Mouse (Mus musculus) MEL-GATA-1-ER (cell line): ENCODE measurements around the gene Tmem30a.

Experiments
- DNase-seq: peaks from one replicate; pipeline ENCODE4 v3.0.0-alpha.2; 2012; ENCODE audit warnings: low read depth; ENCODE audit errors: extremely low read depth

Gene Tmem30a

DNA sequence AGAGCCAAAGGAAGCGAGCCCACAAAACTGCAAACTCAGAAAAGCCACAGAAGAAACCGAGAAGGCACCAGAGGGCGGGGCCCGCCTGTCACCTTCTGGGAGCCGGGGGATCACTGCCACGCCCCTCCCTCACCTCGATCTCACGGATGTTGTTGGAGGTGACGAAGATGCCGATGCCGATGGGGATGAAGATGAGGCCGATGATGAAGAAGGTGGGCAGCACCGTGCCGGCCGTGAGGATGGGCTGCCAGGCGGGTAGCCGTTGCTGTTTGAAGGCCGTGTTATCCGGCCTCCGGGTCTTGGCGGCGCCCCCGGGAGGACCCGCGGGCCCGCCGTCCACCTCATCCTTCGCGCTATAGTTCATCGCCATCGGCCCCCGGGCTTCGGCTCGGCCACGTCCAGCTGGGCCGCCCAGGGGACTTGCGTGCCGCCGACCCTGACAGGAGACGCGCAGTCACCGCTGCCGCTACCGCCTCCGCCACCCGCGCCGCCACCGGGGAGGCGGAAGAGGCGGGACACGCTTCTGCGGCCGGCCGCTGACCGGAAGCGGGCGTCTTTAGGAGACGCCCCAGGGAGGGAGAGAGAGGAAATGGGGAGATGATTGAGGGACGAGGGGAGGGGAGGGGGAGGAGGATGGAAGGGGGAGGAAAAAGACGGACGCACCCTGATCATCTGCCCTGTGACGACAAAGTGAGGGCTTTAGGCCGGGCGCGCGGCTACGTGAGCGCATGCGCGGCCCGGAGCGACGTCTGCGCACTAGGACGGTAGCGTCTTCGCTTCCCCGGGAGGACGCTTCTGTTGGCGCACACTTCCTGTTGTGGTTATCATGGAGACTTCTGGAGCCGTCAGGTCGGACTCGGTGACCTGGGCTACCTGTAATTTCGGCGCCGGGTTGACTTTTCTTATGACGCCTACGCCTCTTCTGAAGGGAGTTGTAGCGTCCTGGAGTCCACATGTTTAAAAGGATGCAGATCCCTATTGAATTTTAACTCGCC, at the start of gene Tmem30a:
Gene Tmem30a (minus strand): TSS at position 667 of the 995 bp plus-strand sequence.
- DNase-seq: peak; percentile 90

DNA sequence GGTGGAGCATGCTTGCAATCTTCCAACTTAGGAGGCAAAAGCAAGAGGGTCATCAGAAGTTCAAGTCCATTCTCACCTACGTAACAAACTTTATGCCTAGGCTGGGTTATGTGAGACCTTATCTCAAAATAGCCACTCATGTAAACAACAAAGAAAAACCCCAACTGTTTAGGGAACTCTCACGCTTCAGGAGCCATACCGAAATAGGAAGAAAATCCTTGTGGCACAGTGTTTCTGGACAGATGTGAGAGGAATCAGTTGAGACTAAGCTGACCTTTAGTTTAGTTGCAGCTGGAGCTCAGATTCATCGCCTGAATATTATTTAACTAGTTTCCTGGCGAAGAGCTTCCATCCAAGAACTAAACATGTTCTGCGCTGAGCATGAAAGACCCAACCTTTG, 49.3 kb upstream of the Tmem30a start:
- no peak for DNase-seq

DNA sequence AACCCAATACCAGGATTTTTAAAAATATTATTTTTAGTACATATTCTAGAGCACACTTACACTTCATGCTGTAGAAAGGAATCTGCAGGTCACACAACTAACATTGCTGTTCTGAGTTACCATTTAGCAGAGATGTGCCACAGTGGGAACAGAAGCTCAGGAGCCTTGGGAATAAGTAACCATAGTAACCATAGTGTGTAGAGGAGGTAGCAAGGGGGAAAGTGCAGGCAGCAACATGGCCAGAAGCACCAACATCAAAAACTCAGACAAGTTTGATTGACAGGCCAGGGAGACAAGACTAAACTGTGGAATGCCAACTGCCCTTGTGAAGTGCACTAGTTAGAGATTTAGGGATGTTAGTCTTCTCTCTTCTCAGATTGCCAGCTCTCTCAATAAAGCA, 48.7 kb upstream of the Tmem30a start:
- no peak for DNase-seq

DNA sequence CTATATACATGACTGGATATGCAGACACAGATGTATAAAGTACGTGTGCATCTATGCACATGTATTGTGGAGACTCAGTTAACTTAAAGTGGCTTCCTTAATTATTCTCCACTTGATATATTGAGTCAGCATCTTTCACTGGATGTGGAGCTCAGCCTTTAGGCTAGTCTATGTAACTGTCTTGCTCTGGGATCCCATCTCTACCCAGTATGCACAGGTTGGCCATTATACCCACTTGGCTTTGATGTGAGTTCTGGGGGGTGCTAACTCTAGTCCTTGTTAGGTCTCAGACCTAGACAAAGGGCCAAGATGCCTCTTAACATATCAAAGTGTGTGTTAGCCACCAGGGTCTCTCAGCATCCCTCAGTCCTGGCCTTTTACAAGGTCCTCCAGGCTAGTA, 38.0 kb upstream of the Tmem30a start:
- no peak for DNase-seq

DNA sequence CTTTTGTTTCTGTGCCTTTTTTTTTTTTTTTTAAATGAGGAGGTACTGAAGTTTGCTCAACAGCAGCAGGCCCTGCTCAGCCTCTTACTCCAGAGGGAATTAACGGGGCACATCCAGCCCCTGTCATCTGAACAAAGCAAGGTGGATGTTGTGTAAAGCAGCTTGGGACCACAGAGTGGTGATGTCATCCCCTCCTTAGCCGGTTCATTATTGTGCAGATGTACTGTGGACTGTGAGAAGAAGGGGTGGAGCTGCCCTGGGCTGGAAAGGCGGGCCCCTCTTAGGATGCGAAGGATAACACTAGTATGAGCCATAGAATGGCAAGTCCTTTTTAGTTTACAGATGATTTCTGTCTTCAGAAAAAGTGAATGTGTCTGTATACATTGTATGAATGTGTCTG, 37.6 kb upstream of the Tmem30a start:
- no peak for DNase-seq

DNA sequence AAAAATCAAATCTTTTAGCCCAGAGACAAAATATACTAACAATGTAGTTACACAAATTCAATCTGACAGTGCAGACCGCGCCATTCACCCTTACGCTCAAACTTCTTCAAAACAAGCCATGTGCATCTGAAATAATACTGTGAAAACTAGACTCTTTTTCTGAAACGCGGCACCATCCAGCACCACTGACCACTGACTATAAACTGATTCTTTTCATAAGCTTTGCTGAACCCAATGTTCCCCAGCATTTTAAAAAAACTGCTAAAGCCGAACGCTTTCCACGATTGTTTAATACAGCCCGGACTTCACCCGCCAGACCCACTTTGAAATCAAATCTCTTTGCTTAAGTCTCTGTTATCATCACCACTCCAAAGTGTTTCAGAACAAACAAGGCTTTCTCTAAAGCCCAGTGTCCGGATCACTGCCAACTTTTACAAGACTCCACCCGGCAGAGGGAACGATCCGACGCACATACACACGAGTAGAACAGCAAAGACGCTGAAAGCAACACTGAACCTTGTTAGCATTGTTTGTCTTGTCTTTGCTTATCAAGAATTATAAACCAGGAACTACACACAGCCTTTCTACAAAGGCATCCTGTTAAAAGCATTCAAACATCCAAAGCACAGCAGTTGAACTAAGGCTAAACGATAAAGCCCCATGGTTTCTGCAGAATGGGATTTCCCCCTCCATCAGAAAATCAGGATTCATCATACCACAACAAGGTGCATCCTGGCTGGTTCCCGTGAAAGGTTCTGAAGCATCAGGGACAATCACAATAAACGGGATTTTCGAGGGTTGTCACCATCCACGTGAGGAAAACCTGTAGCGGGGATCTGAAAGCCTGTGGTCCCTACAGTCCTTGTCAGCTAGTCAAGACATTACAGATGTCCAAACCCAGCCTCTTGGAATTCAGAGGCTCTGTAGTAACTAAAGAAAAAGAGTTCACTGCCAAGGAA, 36.8 kb upstream of the Tmem30a start:
- DNase-seq: no peak

DNA sequence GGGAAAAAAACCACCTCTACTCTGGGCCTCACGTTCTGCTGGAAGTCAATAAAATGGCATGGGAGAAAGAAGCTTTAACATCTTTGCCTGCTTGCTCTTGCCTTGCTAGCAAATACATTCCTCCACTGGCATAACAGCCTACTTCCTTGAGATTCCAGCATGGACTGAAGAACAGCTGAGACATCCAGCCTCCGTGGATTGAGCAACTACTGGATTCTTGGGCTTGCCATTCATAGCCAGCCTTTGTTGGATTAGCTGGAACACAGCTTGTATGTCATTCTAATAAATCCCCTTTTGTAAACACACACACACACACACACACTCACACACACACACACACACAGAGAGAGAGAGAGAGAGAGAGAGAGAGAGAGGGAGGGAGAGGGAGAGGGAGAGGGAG, 33.8 kb upstream of the Tmem30a start:
- no peak for DNase-seq

DNA sequence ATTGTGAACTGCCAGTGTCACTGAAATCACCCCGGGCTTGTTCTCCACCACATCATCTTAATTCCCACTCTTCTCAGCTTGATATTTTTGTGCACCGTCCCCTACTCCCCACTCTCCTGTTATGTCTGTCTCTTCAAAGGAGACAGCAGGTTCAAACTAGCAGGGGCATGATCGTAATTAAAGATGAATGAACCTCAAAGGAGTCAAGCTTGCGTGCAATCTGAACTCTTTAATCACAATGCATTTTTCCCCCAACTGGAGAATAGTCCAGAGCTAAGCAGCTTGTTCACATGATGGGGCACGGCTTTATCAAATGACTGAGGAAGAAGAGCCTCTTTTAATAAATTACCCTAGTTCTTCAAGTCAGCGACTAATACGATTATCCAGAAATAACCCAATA, 32.2 kb upstream of the Tmem30a start:
- no peak for DNase-seq

DNA sequence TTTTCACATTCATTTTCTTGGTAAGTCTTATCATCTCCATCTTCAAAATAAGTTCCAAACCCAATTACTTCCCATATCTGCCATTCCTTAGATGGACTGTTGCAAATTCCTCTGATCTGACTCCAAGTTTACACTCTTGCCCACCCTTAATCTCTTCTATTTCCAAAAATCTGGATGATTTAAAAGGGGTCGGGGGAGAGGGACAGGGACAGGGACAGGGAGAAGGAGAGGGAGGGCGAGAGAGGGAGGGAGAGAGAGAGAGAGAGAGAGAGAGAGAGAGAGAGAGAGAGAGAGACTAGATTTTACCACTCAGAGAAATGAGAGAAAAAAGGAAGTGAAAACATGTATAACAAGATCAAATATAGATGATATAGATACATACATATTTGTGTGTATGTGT, 30.5 kb upstream of the Tmem30a start:
- DNase-seq: no peak

DNA sequence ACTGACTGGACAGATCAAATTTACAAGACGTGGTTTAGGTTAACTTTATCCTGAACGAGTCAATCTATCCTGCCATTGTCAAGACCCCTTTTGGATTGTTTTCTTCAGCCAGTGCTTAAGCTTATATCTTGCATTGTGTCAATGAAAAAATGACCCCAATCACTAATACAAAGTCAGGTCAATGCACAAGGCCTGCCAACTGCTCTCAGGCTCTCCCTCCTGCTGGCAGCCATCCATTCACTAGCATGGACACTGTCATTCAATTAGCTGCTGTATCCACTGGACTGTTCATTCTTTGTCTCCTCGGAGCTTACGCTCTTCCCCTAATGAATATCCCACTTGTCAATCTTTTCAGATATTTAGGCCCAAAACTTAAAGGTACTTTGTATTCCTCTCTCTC, 30.1 kb upstream of the Tmem30a start:
- no peak for DNase-seq

DNA sequence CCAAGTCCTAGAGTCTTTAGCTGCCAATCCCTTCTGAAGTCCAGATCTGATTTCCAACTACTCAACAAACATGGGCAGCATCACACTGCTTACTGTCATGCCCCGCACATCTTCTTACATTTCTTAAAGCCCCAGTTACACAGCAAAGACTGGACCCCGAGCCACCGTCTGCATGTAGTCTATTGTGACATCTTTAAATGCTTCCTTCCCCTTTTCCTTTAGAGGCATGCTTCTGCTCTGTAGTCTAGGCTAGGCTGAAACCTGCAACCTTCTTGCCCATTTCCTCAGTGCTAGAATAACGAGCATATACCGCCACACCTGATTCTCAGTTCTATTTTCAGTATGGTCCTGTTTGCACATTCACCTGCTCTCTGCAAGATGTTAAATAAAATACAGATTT, 23.2 kb upstream of the Tmem30a start:
- DNase-seq: no peak

DNA sequence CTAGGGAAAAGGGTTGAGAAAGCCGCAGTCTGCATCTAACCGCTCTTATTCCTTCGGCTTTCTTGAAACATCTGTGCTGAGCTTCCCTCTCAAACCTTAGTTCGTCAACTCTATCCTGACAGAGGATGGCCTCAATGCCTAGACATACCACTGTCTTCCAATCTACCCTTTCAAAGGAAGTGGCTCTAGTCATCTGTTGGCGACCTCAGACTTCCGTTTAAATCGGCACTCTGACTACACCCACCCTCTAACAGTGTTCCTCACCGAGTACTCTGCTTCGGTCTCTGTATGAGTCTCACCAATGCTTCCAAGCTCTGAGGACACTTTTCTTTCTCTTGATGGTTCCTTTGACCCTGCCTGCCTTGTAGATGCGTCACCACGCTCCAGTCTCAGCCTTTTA, 22.7 kb upstream of the Tmem30a start:
- DNase-seq: no peak

DNA sequence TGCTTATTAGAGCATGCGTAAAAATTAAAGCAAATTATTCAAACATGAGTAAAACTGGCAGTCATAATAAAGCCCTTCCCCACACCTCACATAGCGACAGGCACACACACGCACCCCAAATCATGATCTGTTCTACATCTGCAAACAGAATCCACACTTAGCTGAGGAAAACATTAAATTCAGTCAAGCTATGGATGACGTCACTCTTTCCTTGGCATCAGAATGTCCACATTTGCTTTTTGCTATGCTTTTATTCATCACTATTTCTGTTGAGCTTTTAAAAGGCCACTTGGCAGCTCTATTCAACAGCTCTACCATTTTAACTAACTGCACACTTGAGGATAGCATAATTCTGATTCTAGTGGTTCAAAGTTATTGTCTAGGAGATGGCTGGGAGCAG, 21.3 kb upstream of the Tmem30a start:
- no peak for DNase-seq

DNA sequence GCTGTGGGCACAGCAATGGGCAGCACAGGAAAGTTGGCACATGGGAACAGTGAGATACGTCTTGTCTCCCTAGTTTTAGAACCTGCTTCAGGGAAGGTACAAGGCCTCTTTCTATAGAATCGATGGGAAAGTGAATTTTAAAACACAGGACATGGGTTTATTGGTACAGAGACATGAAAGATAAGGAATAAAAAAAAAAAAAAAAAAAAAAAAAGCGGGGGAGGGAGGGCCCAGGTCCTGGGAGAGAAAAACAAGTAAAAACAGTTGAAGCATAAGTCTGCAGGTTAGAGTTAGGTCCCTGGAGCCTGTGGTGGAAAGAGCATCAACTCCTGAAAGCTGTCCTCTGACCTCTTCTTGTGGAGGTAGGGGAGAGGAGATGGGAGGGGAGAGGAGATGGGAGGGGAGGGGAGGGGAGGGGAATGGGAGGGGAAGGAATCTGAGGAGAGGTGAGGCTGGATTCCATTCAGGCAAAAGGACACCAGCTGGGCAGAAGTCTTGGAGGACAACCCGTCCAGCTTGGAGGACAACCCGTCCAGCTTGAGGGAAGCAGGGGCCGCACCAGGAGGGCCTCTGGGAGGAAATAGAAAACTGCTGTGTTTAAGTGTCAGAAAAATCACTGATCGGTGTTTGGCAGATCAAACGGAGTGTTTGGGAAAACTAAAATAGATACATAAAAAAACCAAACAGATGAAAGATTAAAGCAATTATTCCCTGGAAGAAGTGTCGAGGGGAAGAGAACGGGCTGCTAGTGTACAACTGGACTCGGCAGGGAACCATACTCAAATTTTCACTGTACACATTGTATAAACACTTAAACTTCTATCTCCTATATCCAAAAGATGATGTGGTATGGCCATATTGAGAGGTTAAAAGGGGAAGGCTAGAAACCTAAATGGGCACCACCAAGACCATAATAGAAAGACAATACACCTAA, 17.9 kb upstream of the Tmem30a start:
- no peak for DNase-seq

DNA sequence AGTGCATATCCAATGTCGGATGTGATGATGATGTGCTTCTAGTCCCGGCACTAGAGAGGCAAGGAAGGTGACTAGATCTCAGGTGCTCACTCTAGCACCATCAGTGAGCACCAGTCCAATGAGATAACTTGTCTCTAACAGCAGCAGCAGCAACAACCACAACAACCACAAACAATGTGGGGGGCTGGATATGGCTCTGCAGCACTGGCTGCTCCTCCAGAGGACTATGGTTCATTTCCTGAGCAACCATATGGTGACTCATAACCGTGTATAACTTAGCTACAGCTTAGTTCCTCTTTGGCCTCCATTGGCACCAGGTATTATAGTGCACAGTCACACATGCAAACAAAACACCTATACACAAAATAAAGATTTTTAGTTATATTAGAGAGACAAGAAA, 17.2 kb upstream of the Tmem30a start:
- DNase-seq: peak; percentile 88

DNA sequence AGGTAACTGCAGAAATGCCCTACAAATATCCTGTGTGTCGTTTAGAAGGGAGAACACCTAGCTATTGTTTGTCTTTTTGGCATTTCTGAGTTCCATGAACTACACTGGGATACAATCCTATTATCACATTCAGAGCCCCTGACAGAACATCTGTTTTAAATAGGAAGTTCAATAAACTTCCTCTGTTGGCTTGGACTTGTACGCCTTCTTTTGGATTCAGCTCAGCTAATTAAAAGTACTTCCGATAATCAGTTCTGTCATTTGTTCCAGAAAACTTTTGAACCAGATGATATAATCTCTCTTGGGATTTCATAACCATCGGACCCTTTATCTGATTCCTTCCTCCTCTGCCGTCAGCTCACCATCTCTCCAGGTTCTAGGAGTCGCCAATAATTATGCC, 16.1 kb upstream of the Tmem30a start:
- DNase-seq: no peak

DNA sequence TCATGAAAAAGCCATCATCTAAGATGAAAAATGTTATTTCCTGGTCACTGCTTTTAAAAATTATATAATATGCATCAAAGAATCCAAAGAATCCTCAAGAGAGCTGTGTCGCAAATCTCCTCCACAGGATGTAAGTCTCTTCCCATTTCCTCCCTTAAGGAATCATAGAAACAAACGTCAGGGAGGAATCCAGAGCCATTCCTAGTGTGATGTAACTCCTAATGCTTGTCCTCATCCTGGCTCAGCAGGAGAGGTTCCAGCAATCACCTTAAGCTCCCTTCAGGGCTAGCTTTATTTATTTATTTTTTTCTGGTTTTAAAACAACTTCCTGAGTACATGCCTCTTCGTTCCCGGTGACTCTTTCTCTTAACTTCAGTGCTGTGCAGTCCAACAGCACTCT, 13.9 kb upstream of the Tmem30a start:
- no peak for DNase-seq

DNA sequence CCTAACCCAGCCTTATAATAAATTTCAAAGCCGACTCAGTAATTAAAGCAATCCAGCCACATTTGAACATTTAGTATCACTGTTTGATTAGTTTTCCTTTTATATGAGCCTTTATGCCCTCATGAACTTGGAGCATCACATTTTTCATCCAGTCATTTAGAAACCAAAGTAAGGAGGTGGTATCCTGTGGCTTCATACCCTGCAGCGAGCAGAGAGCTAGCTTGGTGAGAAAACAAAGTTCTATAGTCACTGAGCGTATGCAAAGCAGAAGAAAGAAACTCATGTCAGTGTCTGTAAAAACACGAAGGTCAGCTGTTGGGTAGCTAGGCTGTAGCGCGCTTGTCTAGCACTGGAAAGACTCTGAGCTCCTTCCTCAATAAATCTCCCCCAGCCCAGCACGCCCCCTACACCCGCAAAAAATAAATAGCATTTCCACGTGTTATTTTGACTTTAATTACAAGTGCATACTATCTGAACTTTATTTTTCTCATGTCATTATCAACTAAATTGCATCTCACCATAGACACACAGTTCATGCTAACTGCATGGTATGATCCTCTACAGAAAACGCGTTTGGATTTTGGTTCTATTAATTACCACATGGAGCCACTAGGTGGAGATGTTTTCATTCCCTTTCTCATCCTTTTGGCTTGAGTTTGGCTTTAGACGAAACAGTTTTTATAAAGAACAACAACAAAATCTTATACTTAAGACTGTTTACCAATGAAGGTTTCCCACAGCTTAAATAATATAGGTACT, 13.2 kb upstream of the Tmem30a start:
- DNase-seq: peak; percentile 44

DNA sequence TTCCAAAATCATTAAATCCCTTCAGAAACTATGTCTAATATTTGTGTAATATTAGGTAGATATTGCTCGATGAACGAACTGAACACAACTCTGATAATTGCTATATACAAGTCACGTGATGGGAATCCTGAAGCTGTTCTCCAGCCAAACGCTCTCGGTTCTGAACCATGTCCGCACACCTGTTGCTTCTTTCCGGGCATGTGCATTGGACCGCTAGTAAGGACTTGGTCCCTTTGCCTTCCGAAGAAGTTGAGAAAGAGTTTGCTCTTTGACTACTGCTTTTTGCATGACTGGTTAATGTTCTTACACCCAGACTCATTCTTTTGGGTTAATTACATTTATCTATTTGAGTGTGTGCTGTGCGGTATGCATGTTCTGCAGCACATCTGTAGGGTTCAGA, 12.1 kb upstream of the Tmem30a start:
- no peak for DNase-seq

DNA sequence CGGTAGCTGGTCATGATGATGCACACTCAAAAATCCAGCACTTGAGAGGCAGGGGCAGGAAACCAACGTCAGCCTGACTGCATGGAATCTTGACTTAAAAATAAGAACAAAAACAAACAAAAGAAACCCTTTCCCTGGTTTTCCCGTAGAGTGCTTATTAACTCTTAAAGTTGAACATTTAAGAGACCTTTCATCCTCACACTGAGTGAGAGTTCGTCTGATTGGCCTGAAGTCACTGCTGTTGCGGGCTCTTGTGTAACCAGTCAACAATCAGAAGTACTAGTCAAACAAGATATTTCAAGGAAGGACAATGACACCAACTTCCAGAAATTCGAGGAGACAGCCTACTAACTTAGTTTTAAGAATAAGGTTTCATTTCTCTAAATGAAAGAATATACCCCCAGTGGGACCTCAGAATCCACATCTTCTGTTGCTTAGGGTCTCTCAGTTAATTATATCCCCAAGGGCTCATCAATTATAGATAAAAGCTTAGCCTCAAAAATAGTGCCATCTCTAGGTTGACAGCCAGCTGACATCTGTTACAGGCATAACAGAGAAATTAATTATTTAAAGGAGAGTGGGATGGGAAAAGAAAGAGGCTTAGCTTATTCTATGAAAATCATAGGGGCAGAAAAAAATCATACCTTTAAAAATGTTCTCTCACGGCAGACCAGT, 3.3 kb upstream of the Tmem30a start:
- no peak for DNase-seq
